Comparison of ENCODE assay signal across 9 mouse cellular contexts in genomic region chr11:53479171-53479782, GRCm38 (mm10). TPM values are rescaled to one million over a fixed set of nuclear protein-coding genes. Genes with fewer than 3 reads are reported as not detected.
DNase-seq lines count a peak whose midpoint lies in the region; ATAC-seq lines count a peak whose summit lies in the region.
"Had no signal": no experiment of that assay in that cellular context is flagged by ENCODE, and none has a peak within 500 bp of the region (broad histone marks: within the 10 kb centered on the region; RNA-seq: fewer than 3 reads in every experiment).

No protein-coding gene starts in this region.

- DNase-seq in kidney, postnatal 14 days, result no peak
- peak; percentile 23 for DNase-seq in forebrain, embryonic 14.5 days (ENCODE audit: low spot score)
- peak; percentile 72 for DNase-seq in right cerebral cortex, postnatal 25 days
- DNase-seq in gastrocnemius, postnatal 14 days, result no peak
- DNase-seq in testis, postnatal 14 days (ENCODE audit: low spot score), result no peak

- ATAC-seq in kidney, embryonic 15.5 days (replicated peaks; ENCODE audit: low FRiP score), result peak; percentile 23; the same call in 1 of the 2 replicates
- ATAC-seq in forebrain, embryonic 14.5 days, result peak; percentile 46; the same call in 1 of the 2 replicates
- ATAC-seq in limb, embryonic 15.5 days (ENCODE audit: insufficient number of reproducible peaks, low FRiP score, low TSS enrichment, low read depth), result no peak

- WGBS in kidney, embryonic 15.5 days, result under 1% methylated on average over 49 of the region's 62 CpGs
- 1% methylated on average over 61 of the region's 62 CpGs for WGBS in forebrain, embryonic 14.5 days
- WGBS in limb, embryonic 15.5 days, result 1% methylated on average over 62 of the region's 62 CpGs

- peak overlapping the region; percentile 24; the same call in 1 of the 2 replicates for H3K9ac ChIP-seq in kidney, embryonic 15.5 days
- H3K9ac ChIP-seq in forebrain, embryonic 14.5 days (ENCODE audit: low read length), result peak overlapping the region; percentile 55
- peak overlapping the region; percentile 18; the same call in 1 of the 2 replicates for H3K9ac ChIP-seq in limb, embryonic 15.5 days

- peaks cover 21% of the 10 kb centered on the region for H3K4me1 ChIP-seq in kidney, embryonic 15.5 days
- no peaks in the 10 kb centered on the region; the same call in 1 of the 2 replicates for H3K4me1 ChIP-seq in brown adipose tissue, adult 24 weeks (ENCODE audit: control insufficient read depth, insufficient read depth, insufficient read length, low read length)
- peaks cover 14% of the 10 kb centered on the region; the same call in 1 of the 2 replicates for H3K4me1 ChIP-seq in forebrain, embryonic 14.5 days (ENCODE audit: control insufficient read depth, insufficient read depth, low read length)
- peaks cover 19% of the 10 kb centered on the region for H3K4me1 ChIP-seq in limb, embryonic 15.5 days

- no peak overlapping the region for H3K27ac ChIP-seq in kidney, embryonic 15.5 days
- H3K27ac ChIP-seq in brown adipose tissue, adult 24 weeks (replicated peaks; ENCODE audit: low read depth, low read length), result no peak overlapping the region
- 0 out of 2 replicates have a peak overlapping the region, but pooled peaks have one; percentile 21 for H3K27ac ChIP-seq in forebrain, embryonic 14.5 days (ENCODE audit: low read depth, low read length)
- H3K27ac ChIP-seq in limb, embryonic 15.5 days, result no peak overlapping the region

- H3K9me3 ChIP-seq in kidney, embryonic 15.5 days (replicated peaks), result 0 out of 2 replicates have a peak, but pooled peaks cover 5% of the 10 kb centered on the region
- 0 out of 2 replicates have a peak, but pooled peaks cover 2% of the 10 kb centered on the region for H3K9me3 ChIP-seq in forebrain, embryonic 14.5 days (replicated peaks; ENCODE audit: control insufficient read depth, low read length)
- H3K9me3 ChIP-seq in limb, embryonic 15.5 days, result no peaks in the 10 kb centered on the region

- H3K36me3 ChIP-seq in kidney, embryonic 15.5 days, result no peaks in the 10 kb centered on the region
- H3K36me3 ChIP-seq in forebrain, embryonic 14.5 days (ENCODE audit: control insufficient read depth, insufficient read depth, low read length), result no peaks in the 10 kb centered on the region
- no peaks in the 10 kb centered on the region for H3K36me3 ChIP-seq in limb, embryonic 15.5 days

- intact Hi-C loops in gastrocnemius, postnatal 14 days (cut with DNase I; ENCODE audit: low total_unique reads), result loop anchor here (10.0 kb wide), 1 partner anchor 56 kb away; no protein-coding TSS in a partner anchor

- H3K4me3 ChIP-seq in kidney, embryonic 15.5 days (replicated peaks), result peak overlapping the region; percentile 46
- H3K4me3 ChIP-seq in brown adipose tissue, adult 24 weeks (ENCODE audit: insufficient read depth, low read depth, low read length), result peak overlapping the region; percentile 50
- peak overlapping the region; percentile 39 for H3K4me3 ChIP-seq in forebrain, embryonic 14.5 days (ENCODE audit: low read depth, low read length)
- peak overlapping the region; percentile 44 for H3K4me3 ChIP-seq in limb, embryonic 15.5 days

- peak overlapping the region; percentile 78 for H3K4me2 ChIP-seq in kidney, embryonic 15.5 days
- peak overlapping the region; percentile 62 for H3K4me2 ChIP-seq in forebrain, embryonic 14.5 days (ENCODE audit: low read length)
- H3K4me2 ChIP-seq in limb, embryonic 15.5 days, result peak overlapping the region; percentile 85

- peaks cover 85% of the 10 kb centered on the region for H3K27me3 ChIP-seq in kidney, embryonic 15.5 days
- H3K27me3 ChIP-seq in forebrain, embryonic 14.5 days (replicated peaks; ENCODE audit: control insufficient read depth, insufficient read depth, low read length), result peaks cover 36% of the 10 kb centered on the region
- peaks cover 77% of the 10 kb centered on the region for H3K27me3 ChIP-seq in limb, embryonic 15.5 days

RNA-seq across cellular contexts. Expression of gene Gm9945, which starts 0.7 kb away (rescaled TPM):
- not detected in 2 replicates for polyA plus RNA-seq in kidney, embryonic 15.5 days (2015; fragmentation: Nextera tagmentation; extraction: Ambion mirVana)
- polyA plus RNA-seq in brown adipose tissue, adult 24 weeks (2012; ENCODE audit: insufficient read depth, insufficient read length, missing spikeins), result not detected in 2 replicates
- 0.19 TPM in 1 of 2 replicates, not detected in the other for polyA plus RNA-seq in forebrain, embryonic 14.5 days (2014; fragmentation: Nextera tagmentation; extraction: Ambion mirVana)
- polyA plus RNA-seq in limb, embryonic 15.5 days (2015; fragmentation: Nextera tagmentation; extraction: Ambion mirVana), result not detected in 2 replicates
- total RNA-seq in gastrocnemius, postnatal 14 days (2021), result not detected
- polyA plus RNA-seq: large intestine, adult 2 months had no signal

RNA-seq across cellular contexts. Expression of gene Sowaha, which starts 0.8 kb away (rescaled TPM):
- polyA plus RNA-seq in kidney, embryonic 15.5 days (2015; fragmentation: Nextera tagmentation; extraction: Ambion mirVana), result 0.23 and 0.32 TPM in 2 replicates
- not detected in 2 replicates for polyA plus RNA-seq in brown adipose tissue, adult 24 weeks (2012; ENCODE audit: insufficient read depth, insufficient read length, missing spikeins)
- polyA plus RNA-seq in forebrain, embryonic 14.5 days (2014; fragmentation: Nextera tagmentation; extraction: Ambion mirVana), result 1.2 and 1.7 TPM in 2 replicates
- 0.21 and 0.28 TPM in 2 replicates for polyA plus RNA-seq in limb, embryonic 15.5 days (2015; fragmentation: Nextera tagmentation; extraction: Ambion mirVana)
- total RNA-seq in gastrocnemius, postnatal 14 days (2021), result under 1 TPM; 0.11 to 0.12 TPM

RNA-seq across cellular contexts. Expression of gene Gm9837, which starts 9.0 kb away (rescaled TPM):
- not detected in 2 replicates for polyA plus RNA-seq in kidney, embryonic 15.5 days (2015; fragmentation: Nextera tagmentation; extraction: Ambion mirVana)
- polyA plus RNA-seq in brown adipose tissue, adult 24 weeks (2012; ENCODE audit: insufficient read depth, insufficient read length, missing spikeins), result not detected in 2 replicates
- not detected in 2 replicates for polyA plus RNA-seq in forebrain, embryonic 14.5 days (2014; fragmentation: Nextera tagmentation; extraction: Ambion mirVana)
- not detected in 2 replicates for polyA plus RNA-seq in limb, embryonic 15.5 days (2015; fragmentation: Nextera tagmentation; extraction: Ambion mirVana)
- not detected for total RNA-seq in gastrocnemius, postnatal 14 days (2021)
- polyA plus RNA-seq: large intestine, adult 2 months had no signal

RNA-seq across cellular contexts. Expression of gene Shroom1, which starts 22.3 kb away (rescaled TPM):
- 1.7 and 2.3 TPM in 2 replicates for polyA plus RNA-seq in kidney, embryonic 15.5 days (2015; fragmentation: Nextera tagmentation; extraction: Ambion mirVana)
- polyA plus RNA-seq in brown adipose tissue, adult 24 weeks (2012; ENCODE audit: insufficient read depth, insufficient read length, missing spikeins), result 2.1 and 4.7 TPM in 2 replicates
- 1.5 and 1.7 TPM in 2 replicates for polyA plus RNA-seq in forebrain, embryonic 14.5 days (2014; fragmentation: Nextera tagmentation; extraction: Ambion mirVana)
- polyA plus RNA-seq in limb, embryonic 15.5 days (2015; fragmentation: Nextera tagmentation; extraction: Ambion mirVana), result 4.4 and 4.6 TPM in 2 replicates
- total RNA-seq in gastrocnemius, postnatal 14 days (2021), result under 1 TPM; 0.31 to 0.38 TPM

RNA-seq across cellular contexts. Expression of gene Gm10447, which starts 22.4 kb away (rescaled TPM):
- not detected in 2 replicates for polyA plus RNA-seq in kidney, embryonic 15.5 days (2015; fragmentation: Nextera tagmentation; extraction: Ambion mirVana)
- polyA plus RNA-seq in brown adipose tissue, adult 24 weeks (2012; ENCODE audit: insufficient read depth, insufficient read length, missing spikeins), result not detected in 2 replicates
- polyA plus RNA-seq in forebrain, embryonic 14.5 days (2014; fragmentation: Nextera tagmentation; extraction: Ambion mirVana), result not detected in 2 replicates
- polyA plus RNA-seq in limb, embryonic 15.5 days (2015; fragmentation: Nextera tagmentation; extraction: Ambion mirVana), result 0.10 TPM in 2 replicates
- not detected for total RNA-seq in gastrocnemius, postnatal 14 days (2021)

Comparison
In these comparisons a context has a peak if more than half of its experiments do, and no peak if none do; other contexts are left out.
1. DNase-seq: peak in forebrain, embryonic 14.5 days (single experiment) and right cerebral cortex, postnatal 25 days (single experiment); none in kidney, postnatal 14 days (single experiment), gastrocnemius, postnatal 14 days (single experiment) and testis, postnatal 14 days (single experiment).
2. Peak in every context shown above with its lines, with median percentiles within 50 percentile points of each other: H3K4me2 ChIP-seq, H3K4me3 ChIP-seq and H3K9ac ChIP-seq.